Mouse (Mus musculus): ENCODE results near the gene Rap1a. TPM values are rescaled to one million over a fixed set of nuclear protein-coding genes. Genes with fewer than 3 reads are reported as not detected.

The Rap1a gene
- polyA plus RNA-seq, 1 experiment = 14.4 TPM

GRCm38 (mm10) chr3:105797427-105797826, 3.7 kb downstream of the Rap1a start:
- Histone ChIP-seq H3K4me1 (replicated peaks; ENCODE audit: control insufficient read depth, insufficient read depth, low read length) (peaks cover 19% of the 10 kb centered on the region), H3K27ac (ENCODE audit: control insufficient read depth, insufficient read depth, low read length) (0 out of 2 replicates have a peak overlapping the region, but pooled peaks have one; percentile 23), H3K27me3 (ENCODE audit: control insufficient read depth, insufficient read depth, low read length) (no peaks in the 10 kb centered on the region), H3K36me3 (ENCODE audit: control insufficient read depth, insufficient read depth, low read length) (no peaks in the 10 kb centered on the region), H3K4me3 (ENCODE audit: control insufficient read depth, insufficient read depth, low read length) (no peak overlapping the region)
- WGBS = 66% methylated on average over 2 of the region's 2 CpGs
- no peak for DNase-seq
- TF ChIP-seq CTCF (IDR thresholded peaks at IDR 0.05; ENCODE audit: borderline replicate concordance, control insufficient read depth, extremely low read depth, insufficient read depth, low read length, poor library complexity) (no peak), POLR2A (IDR thresholded peaks at IDR 0.05; ENCODE audit: control insufficient read depth, extremely low read depth, insufficient read depth, low read length, poor library complexity) (no peak)

- no peak overlapping the region for H3K4me3 ChIP-seq (ENCODE audit: control insufficient read depth, insufficient read depth, low read length)
- DNase-seq = no peak
- TF ChIP-seq CTCF (IDR thresholded peaks at IDR 0.05; ENCODE audit: borderline replicate concordance, control insufficient read depth, extremely low read depth, insufficient read depth, low read length, poor library complexity) (no peak), POLR2A (IDR thresholded peaks at IDR 0.05; ENCODE audit: control insufficient read depth, extremely low read depth, insufficient read depth, low read length, poor library complexity) (no peak)
- no peaks in the 10 kb centered on the region for H3K27me3 ChIP-seq (ENCODE audit: control insufficient read depth, insufficient read depth, low read length)
- 12% methylated on average over 4 of the region's 4 CpGs for WGBS
- no peak overlapping the region for H3K27ac ChIP-seq (ENCODE audit: control insufficient read depth, insufficient read depth, low read length)
- no peaks in the 10 kb centered on the region for H3K36me3 ChIP-seq (ENCODE audit: control insufficient read depth, insufficient read depth, low read length)
- peaks cover 17% of the 10 kb centered on the region for H3K4me1 ChIP-seq (replicated peaks; ENCODE audit: control insufficient read depth, insufficient read depth, low read length)
Observed at GRCm38 (mm10) chr3:105796761-105797160, 4.4 kb downstream of the Rap1a start.

GRCm38 (mm10) chr3:105794309-105794708, 6.8 kb downstream of the Rap1a start:
- 93% methylated on average over 1 of the region's 1 CpGs for WGBS
- Histone ChIP-seq H3K36me3 (ENCODE audit: control insufficient read depth, insufficient read depth, low read length) (no peaks in the 10 kb centered on the region), H3K27me3 (ENCODE audit: control insufficient read depth, insufficient read depth, low read length) (no peaks in the 10 kb centered on the region), H3K27ac (ENCODE audit: control insufficient read depth, insufficient read depth, low read length) (no peak overlapping the region), H3K4me3 (ENCODE audit: control insufficient read depth, insufficient read depth, low read length) (no peak overlapping the region), H3K4me1 (replicated peaks; ENCODE audit: control insufficient read depth, insufficient read depth, low read length) (peaks cover 10% of the 10 kb centered on the region)
- no peak for DNase-seq
- no peak for TF ChIP-seq CTCF (IDR thresholded peaks at IDR 0.05; ENCODE audit: borderline replicate concordance, control insufficient read depth, extremely low read depth, insufficient read depth, low read length, poor library complexity)
- no peak for TF ChIP-seq POLR2A (IDR thresholded peaks at IDR 0.05; ENCODE audit: control insufficient read depth, extremely low read depth, insufficient read depth, low read length, poor library complexity)

GRCm38 (mm10) chr3:105792309-105792708, 8.8 kb downstream of the Rap1a start:
- no peak for TF ChIP-seq CTCF (IDR thresholded peaks at IDR 0.05; ENCODE audit: borderline replicate concordance, control insufficient read depth, extremely low read depth, insufficient read depth, low read length, poor library complexity)
- TF ChIP-seq POLR2A (IDR thresholded peaks at IDR 0.05; ENCODE audit: control insufficient read depth, extremely low read depth, insufficient read depth, low read length, poor library complexity) = no peak
- peaks cover 3% of the 10 kb centered on the region for H3K4me1 ChIP-seq (replicated peaks; ENCODE audit: control insufficient read depth, insufficient read depth, low read length)
- DNase-seq = no peak
- no peaks in the 10 kb centered on the region for H3K27me3 ChIP-seq (ENCODE audit: control insufficient read depth, insufficient read depth, low read length)
- WGBS = 88% methylated on average over 7 of the region's 7 CpGs
- H3K36me3 ChIP-seq (ENCODE audit: control insufficient read depth, insufficient read depth, low read length) = no peaks in the 10 kb centered on the region
- H3K27ac ChIP-seq (ENCODE audit: control insufficient read depth, insufficient read depth, low read length) = no peak overlapping the region
- no peak overlapping the region for H3K4me3 ChIP-seq (ENCODE audit: control insufficient read depth, insufficient read depth, low read length)

GRCm38 (mm10) chr3:105791129-105791528, 10.0 kb downstream of the Rap1a start:
- no peaks in the 10 kb centered on the region; the same call in 1 of the 2 replicates for H3K36me3 ChIP-seq (ENCODE audit: control insufficient read depth, insufficient read depth, low read length)
- H3K27ac ChIP-seq (ENCODE audit: control insufficient read depth, insufficient read depth, low read length) = no peak overlapping the region
- no peaks in the 10 kb centered on the region for H3K27me3 ChIP-seq (ENCODE audit: control insufficient read depth, insufficient read depth, low read length)
- WGBS = 90% methylated on average over 2 of the region's 2 CpGs
- no peak overlapping the region for H3K4me3 ChIP-seq (ENCODE audit: control insufficient read depth, insufficient read depth, low read length)
- TF ChIP-seq CTCF (IDR thresholded peaks at IDR 0.05; ENCODE audit: borderline replicate concordance, control insufficient read depth, extremely low read depth, insufficient read depth, low read length, poor library complexity) (no peak), POLR2A (IDR thresholded peaks at IDR 0.05; ENCODE audit: control insufficient read depth, extremely low read depth, insufficient read depth, low read length, poor library complexity) (no peak)
- DNase-seq = no peak
- H3K4me1 ChIP-seq (replicated peaks; ENCODE audit: control insufficient read depth, insufficient read depth, low read length) = peaks cover 1% of the 10 kb centered on the region

GRCm38 (mm10) chr3:105790338-105790737, 10.8 kb downstream of the Rap1a start:
- no peak for DNase-seq
- Histone ChIP-seq H3K36me3 (ENCODE audit: control insufficient read depth, insufficient read depth, low read length) (no peaks in the 10 kb centered on the region; the same call in 1 of the 2 replicates), H3K27me3 (ENCODE audit: control insufficient read depth, insufficient read depth, low read length) (no peaks in the 10 kb centered on the region), H3K4me1 (replicated peaks; ENCODE audit: control insufficient read depth, insufficient read depth, low read length) (no peaks in the 10 kb centered on the region), H3K4me3 (ENCODE audit: control insufficient read depth, insufficient read depth, low read length) (no peak overlapping the region), H3K27ac (ENCODE audit: control insufficient read depth, insufficient read depth, low read length) (no peak overlapping the region)
- TF ChIP-seq CTCF (IDR thresholded peaks at IDR 0.05; ENCODE audit: borderline replicate concordance, control insufficient read depth, extremely low read depth, insufficient read depth, low read length, poor library complexity) (no peak), POLR2A (IDR thresholded peaks at IDR 0.05; ENCODE audit: control insufficient read depth, extremely low read depth, insufficient read depth, low read length, poor library complexity) (no peak)
- WGBS = 98% methylated on average over 1 of the region's 1 CpGs

- Histone ChIP-seq H3K27me3 (ENCODE audit: control insufficient read depth, insufficient read depth, low read length) (no peaks in the 10 kb centered on the region), H3K36me3 (ENCODE audit: control insufficient read depth, insufficient read depth, low read length) (no peaks in the 10 kb centered on the region; the same call in 1 of the 2 replicates), H3K27ac (ENCODE audit: control insufficient read depth, insufficient read depth, low read length) (no peak overlapping the region), H3K4me1 (replicated peaks; ENCODE audit: control insufficient read depth, insufficient read depth, low read length) (no peaks in the 10 kb centered on the region), H3K4me3 (ENCODE audit: control insufficient read depth, insufficient read depth, low read length) (no peak overlapping the region)
- DNase-seq = no peak
- 90% methylated on average over 1 of the region's 1 CpGs for WGBS
- TF ChIP-seq POLR2A (IDR thresholded peaks at IDR 0.05; ENCODE audit: control insufficient read depth, extremely low read depth, insufficient read depth, low read length, poor library complexity) = no peak
- TF ChIP-seq CTCF (IDR thresholded peaks at IDR 0.05; ENCODE audit: borderline replicate concordance, control insufficient read depth, extremely low read depth, insufficient read depth, low read length, poor library complexity) = no peak
Observed at GRCm38 (mm10) chr3:105789776-105790175, 11.4 kb downstream of the Rap1a start.

Measured in thymus, adult 2 months (tissue).